Mouse (Mus musculus) T-helper 17 cell (primary cell): ENCODE measurements around the gene Nif3l1.

Experiments
- in situ Hi-C, 2 experiments: fragments of 300-600 bp; cut with MboI, MseI; formaldehyde crosslinking; loops; 1 replicate in 1 of 2; 2 replicates in 1 of 2; pipeline ENCODE4 v1.15.1; 2025; ENCODE audit warnings: high pct_unique_total_duplicates in 2 of 2

The Nif3l1 gene

DNA sequence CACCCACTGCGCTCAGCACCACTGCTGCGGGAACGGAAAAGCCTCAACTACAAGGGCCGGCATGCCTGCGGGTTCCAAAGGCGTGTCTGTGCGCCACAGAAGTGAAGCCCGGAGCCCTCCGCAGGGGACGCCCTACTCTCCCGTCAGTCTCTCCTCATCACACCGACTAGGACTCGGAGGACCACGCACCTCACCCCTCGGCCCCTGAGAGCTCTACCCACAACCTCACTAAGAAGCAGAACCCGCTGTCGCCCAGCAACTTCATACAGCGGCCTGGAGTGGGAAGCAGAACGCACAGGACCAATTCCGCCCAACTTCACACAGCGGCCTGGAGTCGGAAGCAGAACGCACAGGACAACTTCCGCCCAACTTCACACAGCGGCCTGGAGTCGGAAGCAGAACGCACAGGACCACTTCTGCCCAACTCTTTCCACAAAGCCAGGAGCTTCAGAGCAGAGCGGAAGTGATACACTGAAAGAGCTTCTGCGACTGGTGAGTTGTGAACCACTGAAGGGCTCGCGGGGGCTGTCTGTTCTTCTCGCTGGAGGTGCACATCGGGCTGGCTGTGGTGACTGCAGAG, at the start of gene Nif3l1, which contains the start of gene Ppil3:
Gene Nif3l1 (plus strand): TSS at position 9 of the 580 bp plus-strand sequence.
Gene Ppil3 (minus strand): TSS at position 344 of the 580 bp plus-strand sequence.
- in situ Hi-C loops: no loop called here

DNA sequence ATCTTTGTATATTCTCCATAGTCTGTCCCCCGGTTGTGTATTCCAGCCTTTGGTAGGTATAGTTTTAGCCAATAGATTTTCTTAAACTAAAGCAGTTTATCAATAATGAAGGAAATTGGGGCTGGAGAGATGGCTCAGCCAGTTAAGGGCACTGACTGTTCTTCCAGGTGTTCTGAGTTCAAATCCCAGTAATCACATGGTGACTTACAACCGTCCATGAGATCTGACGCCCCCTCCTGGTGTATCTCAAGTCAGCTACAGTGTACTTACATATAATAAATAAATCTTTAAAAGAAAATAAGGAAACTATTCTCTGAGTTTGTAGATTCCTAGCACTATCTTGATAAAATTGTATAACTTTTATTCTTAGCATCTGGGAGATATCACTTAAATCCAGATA, 49.6 kb upstream of the Nif3l1 start:
- in situ Hi-C loops: loop anchor here in 1 of 2 experiments (25.0 kb wide), 1 partner anchor 983 kb away; the partner anchor contains the start of genes Maip1 and Tyw5

DNA sequence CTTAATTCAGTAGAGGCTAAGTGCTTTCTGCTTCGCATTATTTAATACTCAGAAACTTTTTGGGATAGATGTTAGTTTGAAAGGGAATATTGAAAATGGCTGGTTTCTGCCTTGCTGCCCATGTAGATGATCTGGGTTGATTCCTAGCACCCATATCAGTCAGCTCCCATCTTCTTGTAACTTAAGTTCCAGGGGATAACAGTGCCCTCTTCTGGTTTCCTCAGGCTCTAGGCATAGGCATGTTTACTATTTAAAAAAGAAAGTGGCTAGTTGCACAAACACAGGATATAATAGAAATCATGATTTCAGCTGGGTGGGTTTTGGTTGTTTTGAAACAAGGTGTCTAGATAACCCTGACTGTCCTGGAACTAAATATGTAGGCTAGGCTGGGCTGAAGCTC, 48.8 kb upstream of the Nif3l1 start:
- in situ Hi-C loops: loop anchor here in 1 of 2 experiments (25.0 kb wide), 1 partner anchor 984 kb away; the partner anchor contains the start of genes Maip1 and Tyw5

DNA sequence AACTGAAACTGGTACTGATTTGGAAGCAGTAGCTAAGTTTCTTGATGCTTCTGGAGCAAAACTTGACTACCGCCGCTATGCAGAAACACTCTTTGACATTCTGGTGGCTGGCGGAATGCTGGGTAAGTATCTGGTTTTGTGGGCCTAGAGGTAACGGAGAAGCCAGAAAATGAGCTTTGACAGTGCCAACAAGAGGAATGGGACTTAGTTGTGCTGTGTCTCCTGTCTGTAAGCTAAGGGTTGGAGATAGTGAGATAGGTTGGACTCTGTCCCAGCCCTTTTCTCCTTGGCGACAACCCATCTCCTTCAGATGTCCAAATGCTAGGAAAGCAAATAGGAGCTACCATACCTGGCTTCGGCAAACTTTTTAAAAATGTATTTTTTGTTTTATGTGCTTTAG, 47.2 kb upstream of the Nif3l1 start:
- in situ Hi-C loops: loop anchor here in 1 of 2 experiments (25.0 kb wide), 1 partner anchor 985 kb away; the partner anchor contains the start of genes Maip1 and Tyw5

DNA sequence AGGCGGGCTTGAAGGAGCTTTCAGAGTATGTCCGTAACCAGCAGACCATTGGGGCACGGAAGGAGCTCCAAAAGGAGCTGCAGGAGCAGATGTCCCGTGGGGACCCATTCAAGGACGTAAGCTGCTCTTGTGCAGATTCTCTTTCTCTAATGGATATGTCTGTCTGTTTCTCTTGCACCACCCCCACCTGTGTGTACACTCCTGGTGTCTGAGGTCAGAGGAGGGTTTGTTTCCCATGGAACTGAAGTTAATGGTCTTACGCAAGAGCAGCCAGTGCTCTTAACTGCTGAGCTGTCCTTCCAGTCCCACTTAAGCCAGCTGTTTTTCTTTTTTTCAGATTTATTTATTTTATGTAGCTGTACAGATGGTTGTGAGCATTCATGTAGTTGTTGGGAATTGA, 43.6 kb upstream of the Nif3l1 start:
- in situ Hi-C loops: no loop called here

DNA sequence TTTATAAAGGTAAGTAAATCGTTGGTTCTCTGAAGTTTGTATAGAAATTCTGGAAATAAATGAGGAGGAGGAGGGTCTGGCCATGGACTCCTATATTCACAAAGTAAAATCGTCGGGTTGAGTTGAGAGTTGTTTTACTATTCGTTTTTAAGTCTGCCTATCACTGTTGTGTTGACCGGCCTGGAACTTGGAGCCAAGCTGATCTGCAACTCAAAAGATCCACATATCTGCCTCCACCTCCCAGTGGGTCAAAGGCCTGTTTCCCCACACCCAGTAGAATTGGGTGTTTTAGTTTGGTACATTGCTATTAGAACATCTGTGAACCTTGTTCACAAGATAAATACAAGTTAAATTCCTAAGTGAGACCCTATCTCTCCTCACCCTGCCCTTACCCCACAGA, 41.2 kb upstream of the Nif3l1 start:
- in situ Hi-C loops: no loop called here

DNA sequence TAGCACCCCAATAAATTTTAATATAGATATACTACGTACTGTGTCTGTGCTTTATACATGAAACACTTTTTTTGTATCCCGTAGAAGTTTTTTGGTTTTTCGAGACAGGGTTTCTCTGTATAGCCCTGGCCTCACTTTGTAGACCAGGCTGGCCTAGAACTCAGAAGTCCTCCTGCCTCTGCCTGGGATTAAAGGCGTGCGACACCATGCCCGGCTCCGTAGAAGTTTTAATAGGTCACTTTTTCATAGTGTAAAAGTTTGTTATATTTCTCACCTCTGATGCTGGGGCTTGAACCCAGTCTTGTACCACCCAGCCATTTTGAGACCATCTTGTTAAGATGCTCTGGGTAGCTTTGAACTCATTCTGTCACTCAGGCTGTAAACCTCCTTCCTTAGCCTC, 37.6 kb upstream of the Nif3l1 start:
- in situ Hi-C loops: no loop called here

DNA sequence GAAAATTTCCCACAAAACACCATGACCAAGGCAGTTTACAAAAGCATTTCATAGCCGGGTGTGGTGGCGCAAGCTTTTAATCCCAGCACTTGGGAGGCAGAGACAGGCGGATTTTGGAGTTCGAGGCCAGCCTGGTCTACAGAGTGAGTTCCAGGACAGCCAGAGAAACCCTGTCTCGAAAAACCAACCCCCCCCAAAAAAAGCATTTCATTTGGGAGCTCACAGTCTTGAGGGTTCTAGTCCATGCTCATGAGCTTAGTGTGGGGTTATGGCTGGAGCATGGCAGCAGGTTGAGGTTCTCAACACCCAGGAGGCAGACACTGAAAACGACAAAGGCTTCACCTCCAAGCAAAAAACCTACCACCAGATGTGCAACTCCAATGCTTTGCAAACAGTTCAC, 36.8 kb upstream of the Nif3l1 start:
- in situ Hi-C loops: no loop called here

DNA sequence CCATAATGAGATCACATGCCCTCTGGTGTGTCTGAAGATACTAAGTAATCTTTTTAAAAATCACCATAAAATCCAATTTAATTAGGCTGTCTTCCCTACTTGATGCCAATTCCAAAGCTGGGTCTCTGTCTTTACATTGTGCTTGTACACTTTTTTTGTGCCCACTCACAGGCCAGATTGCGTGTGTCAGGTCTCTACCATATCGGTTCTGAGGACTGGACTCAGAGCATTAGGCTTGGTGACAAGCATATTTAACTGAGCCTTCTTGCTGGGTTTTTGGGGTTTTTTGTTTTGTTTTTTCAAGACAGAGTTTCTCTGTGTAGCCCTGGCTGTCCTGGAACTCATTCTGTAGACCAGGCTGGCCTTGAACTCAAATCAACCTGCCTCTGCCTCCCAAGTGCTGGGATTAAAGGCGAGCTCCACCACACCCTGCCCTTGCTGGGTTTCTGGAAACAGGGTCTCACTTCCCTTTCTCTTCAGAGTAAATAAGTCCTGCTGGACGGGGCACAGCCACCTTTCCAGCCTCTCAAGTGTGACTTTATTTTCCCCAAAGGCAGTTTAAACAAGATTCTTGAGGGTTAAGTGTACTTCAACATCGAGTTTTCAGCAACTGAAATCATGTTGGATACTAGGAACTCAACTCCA, 35.3 kb upstream of the Nif3l1 start:
- in situ Hi-C loops: loop anchor here in 1 of 2 experiments (10.0 kb wide), 1 partner anchor 1295 kb away; no protein-coding TSS in a partner anchor

DNA sequence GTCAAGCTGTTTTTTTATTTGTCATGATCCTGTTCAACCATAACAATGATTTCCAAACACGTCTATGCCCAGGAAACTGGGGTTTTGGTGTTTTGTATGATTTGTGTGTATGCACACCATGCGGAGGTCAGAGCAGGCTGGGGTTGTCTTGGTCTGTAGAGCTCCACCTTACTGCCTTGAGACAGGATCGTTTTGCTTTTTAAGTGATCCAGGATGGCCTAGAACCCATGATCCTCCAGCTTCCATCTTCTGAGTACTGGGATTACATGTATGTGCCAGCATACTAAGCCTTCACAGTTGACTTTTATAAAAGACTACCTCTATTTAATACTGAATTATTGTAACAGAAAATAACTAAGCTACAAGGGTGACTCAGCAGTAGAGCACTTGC, 34.8 kb upstream of the Nif3l1 start:
- in situ Hi-C loops: loop anchor here in 1 of 2 experiments (10.0 kb wide), 1 partner anchor 1295 kb away; no protein-coding TSS in a partner anchor

DNA sequence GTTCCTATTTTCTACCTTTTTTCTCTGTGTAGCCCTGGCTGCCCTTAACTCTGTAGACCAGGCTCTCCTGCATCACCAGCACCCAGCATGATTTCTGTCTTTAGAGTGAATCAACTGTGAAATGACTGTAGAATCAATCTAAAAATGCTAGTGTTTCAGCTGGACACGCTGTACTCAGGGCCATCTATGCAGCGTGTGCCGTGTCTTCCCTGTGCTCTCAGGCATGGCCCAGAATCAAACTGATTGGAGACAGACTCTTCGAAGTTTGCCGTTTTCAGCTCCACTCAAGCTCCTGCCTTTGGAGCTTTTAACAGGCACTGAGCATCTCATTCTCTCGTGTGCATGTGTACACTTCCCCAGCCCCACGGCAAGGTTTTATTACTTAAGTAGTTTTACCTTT, 34.2 kb upstream of the Nif3l1 start:
- in situ Hi-C loops: loop anchor here in 1 of 2 experiments (10.0 kb wide), 1 partner anchor 1294 kb away; no protein-coding TSS in a partner anchor

DNA sequence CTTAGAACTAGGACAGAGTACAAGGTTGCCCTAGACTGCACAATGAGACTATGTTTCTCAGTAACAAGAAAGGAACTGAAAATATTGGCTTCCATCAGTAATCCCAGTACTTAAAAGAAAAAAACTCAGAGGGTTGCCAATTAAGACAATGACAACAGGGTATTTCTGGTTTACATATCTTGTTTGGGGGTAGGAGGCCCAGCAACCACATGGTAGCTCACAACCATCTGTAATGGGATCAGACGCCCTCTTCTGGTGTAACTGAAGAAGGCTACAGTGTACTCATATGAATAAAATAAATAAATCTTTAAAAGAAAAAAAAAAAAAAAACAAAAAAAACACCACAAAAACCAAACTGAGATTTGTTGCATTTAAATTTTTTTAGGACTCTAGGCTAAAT, 29.5 kb upstream of the Nif3l1 start:
- in situ Hi-C loops: loop anchor here in 1 of 2 experiments (10.0 kb wide), 1 partner anchor 1289 kb away; no protein-coding TSS in a partner anchor

DNA sequence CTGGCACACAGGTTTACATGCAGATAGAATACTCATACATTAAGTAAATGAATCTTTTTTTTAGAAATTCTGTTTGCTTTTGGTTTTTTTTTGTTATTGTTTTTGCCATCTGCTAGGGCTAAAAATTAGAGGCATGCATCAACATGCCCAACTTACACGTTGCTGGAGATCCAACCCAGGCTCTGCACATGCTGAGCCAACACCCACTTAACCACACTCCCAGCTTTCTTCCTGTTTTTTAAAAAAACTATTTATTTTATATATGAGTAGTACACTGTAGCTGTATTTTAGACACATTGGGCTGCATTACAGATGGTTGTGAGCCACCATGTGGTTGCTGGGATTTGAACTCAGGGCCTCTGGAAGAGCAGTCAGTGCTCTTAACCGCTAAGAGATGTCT, 28.9 kb upstream of the Nif3l1 start:
- in situ Hi-C loops: loop anchor here in 1 of 2 experiments (10.0 kb wide), 1 partner anchor 1289 kb away; no protein-coding TSS in a partner anchor

DNA sequence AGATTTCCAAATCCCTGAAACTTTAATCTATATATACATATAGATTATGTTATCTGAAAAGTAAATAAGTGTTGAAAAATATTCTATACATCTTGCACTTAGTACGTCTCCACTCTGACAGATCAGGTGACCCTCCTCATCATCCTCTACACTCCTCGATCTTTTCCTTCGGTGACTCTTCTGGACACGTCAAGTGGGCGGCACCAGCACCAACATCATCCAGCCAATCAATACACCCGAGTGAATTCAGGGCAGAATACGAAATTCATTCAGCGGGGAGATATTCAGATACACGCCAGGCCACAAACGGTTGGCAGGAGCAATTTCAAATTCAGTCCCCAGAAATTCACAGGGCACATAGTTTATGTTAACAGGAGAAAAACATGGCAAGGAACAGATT, 24.9 kb upstream of the Nif3l1 start:
- in situ Hi-C loops: loop anchor here in 1 of 2 experiments (10.0 kb wide), 1 partner anchor 295 kb away; the partner anchor contains the start of gene Cflar

DNA sequence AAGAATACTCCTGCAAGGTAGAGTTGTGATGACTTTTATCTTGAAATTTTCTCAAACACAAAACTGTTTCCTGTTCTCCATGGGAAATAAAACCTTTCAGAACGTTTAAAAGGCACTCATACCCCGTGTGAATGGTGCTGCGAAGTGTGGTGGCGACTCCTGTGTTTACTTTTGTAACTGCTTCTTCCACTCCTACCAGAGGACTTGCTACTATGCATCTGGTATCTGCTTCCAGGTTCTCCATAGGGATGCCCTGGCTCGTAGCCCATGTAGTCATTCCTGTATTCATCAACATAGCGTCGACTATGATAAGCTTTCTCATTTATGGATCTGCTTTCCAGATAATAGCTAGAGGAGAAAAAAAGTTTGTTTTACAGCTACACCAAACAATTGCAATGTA, 24.0 kb upstream of the Nif3l1 start:
- in situ Hi-C loops: loop anchor here in 1 of 2 experiments (10.0 kb wide), 1 partner anchor 294 kb away; the partner anchor contains the start of gene Cflar

DNA sequence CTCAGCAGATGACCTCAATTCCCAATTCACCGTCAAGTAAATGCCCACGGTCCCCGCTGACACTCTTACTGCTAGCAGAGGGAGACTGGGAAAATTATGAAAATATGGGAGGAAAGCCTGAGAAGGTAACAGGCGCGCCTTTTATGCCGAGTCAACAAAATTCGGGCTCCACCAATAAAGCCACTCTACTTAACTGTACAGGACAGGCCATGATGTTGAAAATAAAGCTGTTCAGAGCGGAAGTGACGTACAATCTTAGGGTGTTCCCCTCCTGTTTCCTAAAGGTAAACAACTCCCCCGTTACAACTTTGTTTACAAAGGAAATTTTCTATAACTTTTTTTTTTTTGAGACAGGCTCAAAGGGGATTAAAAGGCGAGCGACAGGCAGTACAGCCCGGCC, 22.1 kb upstream of the Nif3l1 start:
- in situ Hi-C loops: loop anchor here in 1 of 2 experiments (10.0 kb wide), 1 partner anchor 292 kb away; the partner anchor contains the start of gene Cflar

DNA sequence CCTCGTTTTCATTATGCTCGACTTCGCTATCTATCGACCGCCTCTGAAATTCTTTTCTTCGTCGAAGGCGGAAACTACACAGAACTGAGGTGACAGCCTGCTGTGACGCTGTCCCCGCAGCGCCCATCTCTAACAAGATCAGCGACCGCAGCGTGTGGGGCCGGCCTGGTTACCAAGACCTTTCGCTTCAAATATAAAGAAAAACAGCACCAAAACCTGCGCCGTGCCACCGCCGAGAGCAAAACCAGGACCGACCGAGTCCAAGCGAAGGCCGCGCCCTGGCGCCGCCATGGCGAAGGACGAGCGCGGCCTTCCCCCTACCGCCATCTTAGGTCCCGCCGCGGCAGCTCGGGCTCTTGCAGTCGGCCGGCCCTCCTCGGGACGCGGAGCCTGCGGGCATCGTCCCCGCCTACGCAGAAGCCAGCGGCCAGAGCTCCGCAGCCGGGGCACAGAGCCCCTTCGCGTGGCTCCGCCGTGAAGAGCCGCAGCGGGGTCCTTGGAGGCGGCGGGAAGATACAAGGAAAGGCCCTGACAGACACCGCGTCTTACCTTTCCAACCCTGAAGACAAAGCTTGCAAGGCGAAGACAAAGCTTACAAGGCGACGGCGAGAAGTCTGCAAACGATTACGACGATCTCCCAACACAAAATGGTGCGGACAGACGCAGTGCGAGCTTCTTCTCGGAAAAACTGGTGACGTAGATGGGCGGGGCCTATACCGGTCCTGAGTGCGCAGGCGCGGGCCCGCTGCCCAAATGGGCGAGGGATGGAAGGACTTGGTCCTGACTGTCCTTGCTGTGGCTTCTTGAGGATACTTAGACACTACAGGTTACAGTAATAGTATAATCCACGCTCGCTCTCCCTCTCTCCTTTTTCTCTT, 21.3 kb upstream of the Nif3l1 start, which contains the start of gene Clk1:
Gene Clk1 (minus strand): TSS at position 696 of the 878 bp plus-strand sequence.
- in situ Hi-C loops: loop anchor here in 1 of 2 experiments (10.0 kb wide), 1 partner anchor 291 kb away; the partner anchor contains the start of gene Cflar

DNA sequence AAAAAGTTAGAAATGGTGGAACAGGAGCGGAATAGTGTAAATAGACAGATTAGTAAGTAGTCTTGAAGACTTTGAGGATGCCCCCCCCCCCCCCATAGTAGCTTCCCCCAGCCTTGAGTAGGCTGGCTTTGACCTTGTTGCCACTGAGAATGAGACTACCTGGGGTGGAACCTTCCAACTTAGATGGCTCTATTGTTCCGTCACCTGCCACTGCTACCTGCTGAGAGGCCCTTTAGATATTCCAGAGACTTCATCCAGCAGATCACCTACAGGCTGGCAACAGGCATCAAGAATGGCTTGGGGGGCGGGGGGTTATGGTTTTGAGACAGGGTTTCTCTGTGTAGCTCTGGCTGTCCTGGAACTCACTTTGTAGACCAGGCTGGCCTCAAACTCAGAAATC, 20.4 kb upstream of the Nif3l1 start:
- in situ Hi-C loops: loop anchor here in 1 of 2 experiments (10.0 kb wide), 1 partner anchor 290 kb away; the partner anchor contains the start of gene Cflar

DNA sequence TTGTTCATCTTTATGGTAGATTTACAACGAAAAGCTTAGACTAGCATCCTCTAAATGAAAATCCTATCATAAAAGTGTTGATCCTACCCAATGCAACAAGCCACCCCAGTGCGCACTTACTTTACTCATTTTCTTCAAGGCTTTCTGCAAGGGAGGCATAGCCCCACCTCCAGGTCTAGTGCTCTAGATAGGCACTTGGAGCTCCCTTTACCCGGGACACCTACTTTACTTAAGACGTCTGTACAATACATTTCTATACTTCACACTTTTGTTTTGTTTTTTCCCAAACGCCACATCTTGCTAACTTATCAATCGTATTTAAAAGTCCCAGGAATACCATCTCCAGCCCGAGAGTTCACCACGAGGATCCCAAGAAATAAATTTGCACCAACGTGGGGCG, 260 bp upstream of the Nif3l1 start:
- in situ Hi-C loops: no loop called here

DNA sequence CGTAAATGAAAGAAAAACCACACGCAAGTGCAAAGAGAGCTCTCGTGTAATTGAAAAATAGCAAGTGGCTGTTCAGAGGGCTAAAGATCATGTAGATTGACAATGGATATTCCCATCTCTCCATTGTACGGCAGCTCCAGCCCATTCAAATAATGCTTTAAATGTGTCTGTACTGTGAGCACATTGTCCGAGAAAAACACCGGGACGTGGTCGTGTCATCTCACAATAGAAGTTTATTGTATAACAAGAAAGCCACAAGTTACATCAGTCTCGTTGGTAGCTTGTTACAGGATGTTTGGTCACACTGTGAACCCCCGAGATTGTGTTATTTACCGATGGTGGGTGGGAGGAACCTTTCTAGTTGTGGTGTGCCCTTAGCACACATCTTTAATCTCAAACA, 910 bp downstream of the Nif3l1 start:
- in situ Hi-C loops: no loop called here

DNA sequence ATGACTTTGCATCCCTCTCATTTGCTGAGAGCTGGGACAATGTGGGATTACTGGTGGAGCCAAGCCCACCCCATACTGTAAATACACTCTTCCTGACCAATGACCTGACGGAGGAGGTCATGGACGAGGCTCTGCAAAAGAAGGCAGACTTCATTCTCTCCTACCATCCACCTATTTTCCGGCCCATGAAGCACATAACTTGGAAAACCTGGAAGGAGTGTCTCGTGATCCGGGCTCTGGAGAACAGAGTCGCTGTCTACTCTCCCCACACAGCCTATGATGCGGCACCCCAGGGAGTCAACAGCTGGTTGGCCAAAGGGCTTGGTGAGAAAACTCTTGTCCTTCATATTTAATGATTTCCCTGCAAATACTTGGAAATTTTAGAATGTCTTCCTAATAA, 2.8 kb downstream of the Nif3l1 start:
- in situ Hi-C loops: no loop called here
